Mouse (Mus musculus): ENCODE results near the gene Vps33b.

- peak; percentile 39 for TF ChIP-seq CTCF (IDR thresholded peaks at IDR 0.05)
- TF ChIP-seq EP300 (IDR thresholded peaks at IDR 0.05), result no peak
These were observed 38.3 kb downstream of the Vps33b start for GRCm38 (mm10) chr7:80307766-80308165.
